Mouse (Mus musculus) neural tube, embryonic 14.5 days (tissue): ENCODE measurements around the gene Ppp1r27. TPM values are rescaled to one million over a fixed set of nuclear protein-coding genes. Genes with fewer than 3 reads are reported as not detected.

Source experiments
- ATAC-seq: fragments of 200-750 bp; cut with Nextera tagmentation; 2 replicates; pipeline ENCODE4 v1.8.0; 2017; ENCODE audit warnings: low read depth, mild to moderate bottlenecking, moderate TSS enrichment, moderate library complexity
- H3K27ac ChIP-seq: fragments of 300-500 bp; sonication (generic); 2 replicates; pipeline ENCODE4 v1.5.1; 2014; ENCODE audit warnings: low read depth, mild to moderate bottlenecking, control low read depth, low read length, moderate library complexity, mixed read lengths
- H3K27me3 ChIP-seq: fragments of 300-500 bp; sonication (generic); 2 replicates; pipeline ENCODE4 v1.6.1; 2014; ENCODE audit warnings: low read length; ENCODE audit not compliant: control insufficient read depth, insufficient read depth
- H3K36me3 ChIP-seq: fragments of 300-500 bp; sonication (generic); 2 replicates; pipeline ENCODE4 v1.6.1; 2014; ENCODE audit warnings: low read length, mixed read lengths; ENCODE audit not compliant: control insufficient read depth, insufficient read depth
- H3K4me1 ChIP-seq: fragments of 300-500 bp; sonication (generic); 2 replicates; pipeline ENCODE4 v1.6.1; 2014; ENCODE audit warnings: low read length; ENCODE audit not compliant: control insufficient read depth, insufficient read depth
- H3K4me2 ChIP-seq: fragments of 300-500 bp; sonication (generic); 2 replicates; pipeline ENCODE4 v1.6.1; 2014; ENCODE audit warnings: mild to moderate bottlenecking, low read depth, low read length, control low read depth
- H3K4me3 ChIP-seq: fragments of 300-500 bp; sonication (generic); 2 replicates; pipeline ENCODE4 v1.5.1; 2014; ENCODE audit warnings: low read depth, low read length, control low read depth, mixed read lengths
- H3K9ac ChIP-seq: fragments of 300-500 bp; sonication (generic); replicated peaks from 2 replicates; pipeline ENCODE4 v1.6.1; 2014; ENCODE audit warnings: low read depth, mild to moderate bottlenecking, control low read depth, low read length, mixed read lengths
- H3K9me3 ChIP-seq: fragments of 300-500 bp; sonication (generic); 2 replicates; pipeline ENCODE4 v1.6.1; 2016; ENCODE audit warnings: low read length; ENCODE audit not compliant: control insufficient read depth
- WGBS: fragments of 180-500 bp; shearing (Covaris S2); extraction: QIAGEN DNeasy Blood & Tissue Kit; methylation state at CpG from one replicate; pipeline ENCODE4 v1.1.7; 2014; 5-methylcytosine and 5-hydroxymethylcytosine counted together
- polyA plus RNA-seq: library from polyadenylated mRNA; unstranded; fragments of >200 nt; fragmentation: Nextera tagmentation; extraction: Ambion mirVana; gene quantifications from 2 replicates; pipeline ENCODE4 v1.2.1, GENCODE M21; 2014

The Ppp1r27 gene
- polyA plus RNA-seq, 1 experiment from 2014 or later = not detected

- H3K9me3 ChIP-seq = no peaks in the 10 kb centered on the region
- H3K9ac ChIP-seq = no peak overlapping the region
- WGBS = 69% methylated on average over 4 of the region's 4 CpGs
- no peak for ATAC-seq
- no peak overlapping the region for H3K4me2 ChIP-seq
- no peak overlapping the region for H3K4me3 ChIP-seq
- no peaks in the 10 kb centered on the region for H3K36me3 ChIP-seq
- H3K4me1 ChIP-seq = 0 out of 2 replicates have a peak, but pooled peaks cover 4% of the 10 kb centered on the region
- H3K27me3 ChIP-seq = peaks cover 33% of the 10 kb centered on the region
- no peak overlapping the region for H3K27ac ChIP-seq
Measured at GRCm38 (mm10) chr11:120528903-120529302, 22.0 kb downstream of the Ppp1r27 start.

GRCm38 (mm10) chr11:120527690-120528354 is 23.1 kb downstream of the Ppp1r27 start:
- H3K27me3 ChIP-seq = peaks cover 33% of the 10 kb centered on the region
- 82% methylated on average over 9 of the region's 9 CpGs for WGBS
- H3K4me2 ChIP-seq = no peak overlapping the region
- ATAC-seq = no peak
- 0 out of 2 replicates have a peak, but pooled peaks cover 4% of the 10 kb centered on the region for H3K4me1 ChIP-seq
- H3K27ac ChIP-seq = no peak overlapping the region
- no peaks in the 10 kb centered on the region for H3K36me3 ChIP-seq
- no peak overlapping the region for H3K9ac ChIP-seq
- H3K4me3 ChIP-seq = no peak overlapping the region
- no peaks in the 10 kb centered on the region for H3K9me3 ChIP-seq

- H3K9me3 ChIP-seq = no peaks in the 10 kb centered on the region
- no peak overlapping the region for H3K4me2 ChIP-seq
- ATAC-seq = no peak
- 0 out of 2 replicates have a peak, but pooled peaks cover 4% of the 10 kb centered on the region for H3K4me1 ChIP-seq
- no peaks in the 10 kb centered on the region for H3K36me3 ChIP-seq
- H3K27me3 ChIP-seq = peaks cover 24% of the 10 kb centered on the region
- H3K27ac ChIP-seq = no peak overlapping the region
- no peak overlapping the region for H3K9ac ChIP-seq
- WGBS = 81% methylated on average over 2 of the region's 2 CpGs
- H3K4me3 ChIP-seq = no peak overlapping the region
Measured at GRCm38 (mm10) chr11:120525959-120526358, 25.0 kb downstream of the Ppp1r27 start.

GRCm38 (mm10) chr11:120522581-120522980 is 28.4 kb downstream of the Ppp1r27 start:
- ATAC-seq = no peak
- WGBS = 91% methylated on average over 8 of the region's 8 CpGs
- Histone ChIP-seq H3K27me3 (no peaks in the 10 kb centered on the region), H3K36me3 (no peaks in the 10 kb centered on the region), H3K9me3 (no peaks in the 10 kb centered on the region), H3K27ac (no peak overlapping the region), H3K4me2 (no peak overlapping the region), H3K4me1 (no peaks in the 10 kb centered on the region), H3K9ac (no peak overlapping the region), H3K4me3 (no peak overlapping the region)

GRCm38 (mm10) chr11:120520967-120521540 is 29.9 kb downstream of the Ppp1r27 start:
- Histone ChIP-seq H3K36me3 (no peaks in the 10 kb centered on the region), H3K9ac (no peak overlapping the region), H3K4me3 (no peak overlapping the region), H3K4me2 (no peak overlapping the region), H3K27ac (no peak overlapping the region), H3K27me3 (no peaks in the 10 kb centered on the region), H3K9me3 (no peaks in the 10 kb centered on the region), H3K4me1 (no peaks in the 10 kb centered on the region)
- ATAC-seq = no peak
- WGBS = 70% methylated on average over 5 of the region's 5 CpGs

GRCm38 (mm10) chr11:120520498-120520897 is 30.4 kb downstream of the Ppp1r27 start:
- Histone ChIP-seq H3K27ac (no peak overlapping the region), H3K9me3 (no peaks in the 10 kb centered on the region), H3K9ac (no peak overlapping the region), H3K4me2 (no peak overlapping the region), H3K4me3 (no peak overlapping the region), H3K4me1 (no peaks in the 10 kb centered on the region), H3K36me3 (no peaks in the 10 kb centered on the region), H3K27me3 (no peaks in the 10 kb centered on the region)
- no peak for ATAC-seq
- WGBS = 87% methylated on average over 9 of the region's 9 CpGs

GRCm38 (mm10) chr11:120519738-120520137 is 31.2 kb downstream of the Ppp1r27 start:
- no peak overlapping the region for H3K9ac ChIP-seq
- ATAC-seq = no peak
- no peaks in the 10 kb centered on the region for H3K36me3 ChIP-seq
- H3K4me1 ChIP-seq = no peaks in the 10 kb centered on the region
- H3K27ac ChIP-seq = no peak overlapping the region
- no peaks in the 10 kb centered on the region for H3K9me3 ChIP-seq
- no peak overlapping the region for H3K4me2 ChIP-seq
- H3K27me3 ChIP-seq = no peaks in the 10 kb centered on the region
- 42% methylated on average over 9 of the region's 9 CpGs for WGBS
- no peak overlapping the region for H3K4me3 ChIP-seq

- Histone ChIP-seq H3K9me3 (no peaks in the 10 kb centered on the region), H3K9ac (no peak overlapping the region), H3K36me3 (no peaks in the 10 kb centered on the region), H3K4me1 (no peaks in the 10 kb centered on the region), H3K4me2 (no peak overlapping the region), H3K4me3 (no peak overlapping the region), H3K27me3 (no peaks in the 10 kb centered on the region), H3K27ac (no peak overlapping the region)
- ATAC-seq = no peak
- WGBS = 75% methylated on average over 6 of the region's 6 CpGs
Measured at GRCm38 (mm10) chr11:120518558-120518957, 32.4 kb downstream of the Ppp1r27 start.

GRCm38 (mm10) chr11:120518027-120518426 is 32.9 kb downstream of the Ppp1r27 start:
- no peaks in the 10 kb centered on the region for H3K27me3 ChIP-seq

More at GRCm38 (mm10) chr11:120518027-120518426, 32.9 kb downstream of the Ppp1r27 start:
- H3K4me1 ChIP-seq = no peaks in the 10 kb centered on the region
- no peak overlapping the region for H3K4me2 ChIP-seq
- H3K9ac ChIP-seq = no peak overlapping the region
- H3K27ac ChIP-seq = no peak overlapping the region
- H3K36me3 ChIP-seq = no peaks in the 10 kb centered on the region
- no peaks in the 10 kb centered on the region for H3K9me3 ChIP-seq
- 74% methylated on average over 6 of the region's 6 CpGs for WGBS
- no peak overlapping the region for H3K4me3 ChIP-seq
- no peak for ATAC-seq
